Mouse (Mus musculus): ENCODE measurements around the gene Rhoq.

GRCm38 (mm10) chr17:86962894-86963585, at the start of gene Rhoq:
- TF ChIP-seq CTCF (conservative IDR thresholded peaks at IDR 0.05; ENCODE audit: low read length) (no peak), POU5F1 (IDR thresholded peaks at IDR 0.05; ENCODE audit: borderline replicate concordance, low read length) (no peak)

All from E14TG2a.4 (cell line).